Mouse (Mus musculus): Measurements from ENCODE around the gene Clic1.

Clic1 gene

DNA sequence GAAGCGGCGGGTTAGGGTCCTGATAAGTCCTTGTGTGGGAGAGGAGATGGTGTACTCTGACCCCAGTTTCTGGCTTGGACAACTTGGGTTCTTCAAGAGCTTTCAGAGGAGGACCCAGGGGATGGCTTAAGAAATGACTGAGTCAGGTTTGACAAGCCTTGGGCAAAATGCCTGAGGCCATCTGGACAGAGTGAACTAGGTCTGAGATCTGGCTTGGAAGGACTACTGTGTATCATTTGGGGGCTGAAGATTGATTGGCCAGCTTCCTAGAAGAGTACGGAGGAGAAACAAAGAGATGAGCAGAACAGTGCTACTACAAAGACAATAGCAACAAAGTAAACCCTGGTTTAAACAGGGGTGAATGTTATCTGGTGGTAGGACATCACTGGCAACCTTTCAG, 13.7 kb downstream of the Clic1 start:
- no peak for DNase-seq (ENCODE audit: extremely low read depth, low read depth)

DNA sequence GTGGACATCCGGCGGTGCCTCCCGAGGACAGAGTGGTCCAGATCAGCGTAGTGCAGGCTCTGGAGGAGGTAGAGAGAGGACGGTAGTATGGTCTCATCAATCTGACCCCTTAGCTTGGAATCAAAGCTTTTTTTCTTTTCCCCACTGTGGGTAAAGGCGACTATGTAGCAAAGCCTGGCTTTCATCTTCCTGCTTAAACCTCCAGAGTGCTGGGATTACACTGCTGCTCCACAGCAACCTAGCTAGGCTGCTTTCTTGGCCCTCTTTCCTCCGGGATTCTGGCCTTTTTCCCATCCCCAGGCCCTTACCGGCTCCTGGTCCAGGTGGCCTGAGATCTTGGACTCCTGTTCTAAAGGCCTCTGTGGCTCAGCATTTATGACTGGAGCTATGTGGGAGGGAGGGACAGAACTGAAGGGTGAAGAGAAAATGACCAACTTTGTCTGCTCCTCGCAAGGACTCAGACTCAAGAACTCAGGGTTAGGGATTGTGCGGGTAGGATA, 14.7 kb downstream of the Clic1 start:
- DNase-seq (ENCODE audit: extremely low read depth, low read depth), result no peak

DNA sequence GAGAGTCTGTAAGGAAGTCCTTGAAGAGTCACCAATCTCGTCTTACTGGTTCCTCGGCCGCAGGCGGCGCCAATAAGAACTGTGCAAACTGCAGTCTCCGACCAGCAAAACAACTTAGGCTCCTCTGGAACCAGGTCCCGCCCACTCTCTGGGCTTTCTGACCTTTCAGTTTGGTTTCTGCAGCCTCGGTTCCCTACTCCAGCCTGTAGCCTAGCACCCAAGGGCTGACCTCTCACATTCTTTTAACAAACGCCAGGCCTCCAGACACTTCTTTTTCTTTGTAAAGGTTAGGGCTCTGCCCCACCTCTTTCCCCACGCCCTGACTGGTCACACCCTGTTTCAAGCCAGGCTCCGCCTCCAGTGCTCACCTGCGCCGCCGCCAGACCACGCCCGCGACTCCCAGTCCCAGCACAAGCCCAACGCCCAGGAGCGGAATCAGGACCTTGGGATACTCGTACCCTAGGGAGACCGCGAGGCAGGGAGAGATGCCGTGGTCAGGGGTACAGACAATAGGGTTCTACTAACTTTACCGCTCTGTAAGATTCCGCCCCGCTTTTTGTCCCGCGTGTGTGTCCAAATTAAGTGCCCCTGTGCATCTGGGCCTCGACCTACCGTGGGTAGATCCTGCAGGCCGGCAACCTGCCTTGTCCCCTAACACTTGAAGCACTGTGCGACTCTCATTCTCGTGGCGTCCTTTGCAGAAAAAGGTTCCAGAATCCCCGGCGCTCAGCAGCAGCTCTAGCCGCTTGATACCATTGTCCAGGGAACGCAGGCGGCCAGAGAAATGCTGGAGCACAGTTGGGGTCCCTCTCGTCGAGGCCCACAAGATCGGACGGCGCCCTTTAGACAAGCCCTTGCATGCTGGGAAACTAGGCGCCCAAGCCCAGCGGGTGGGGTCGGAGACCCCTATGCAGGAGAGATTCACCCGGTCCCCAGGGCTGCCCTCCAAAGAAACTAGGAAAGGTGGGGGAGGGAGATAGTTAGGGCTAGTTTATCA, 15.5 kb downstream of the Clic1 start, which contains the start of gene Ly6g6c:
TSS of gene Ly6g6c (plus strand) at position 438 of the 997 bp plus-strand sequence.
- DNase-seq (ENCODE audit: extremely low read depth, low read depth), result no peak

DNA sequence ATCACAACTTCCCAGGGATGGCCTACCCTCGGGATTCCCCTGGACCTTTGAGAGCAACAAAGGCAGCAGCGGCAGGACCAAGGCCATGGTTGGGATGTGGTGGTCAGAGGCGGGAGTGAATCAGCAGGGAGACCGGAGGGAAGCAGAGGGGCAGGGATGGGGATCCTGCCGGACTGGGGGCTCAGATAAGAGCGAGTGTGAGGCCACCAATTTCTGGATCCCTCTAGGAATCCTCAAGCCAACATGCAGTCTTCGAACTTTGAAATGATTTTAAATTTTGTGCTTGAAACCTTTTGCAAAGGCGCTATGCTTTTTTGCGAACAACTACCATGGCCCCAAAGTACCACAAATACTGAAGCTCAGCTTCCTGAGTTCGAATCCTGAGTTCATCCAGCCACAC, 16.3 kb downstream of the Clic1 start, which contains the start of gene Mpig6b:
TSS of gene Mpig6b (minus strand) at position 101 of the 400 bp plus-strand sequence.
- no peak for DNase-seq (ENCODE audit: extremely low read depth, low read depth)

DNA sequence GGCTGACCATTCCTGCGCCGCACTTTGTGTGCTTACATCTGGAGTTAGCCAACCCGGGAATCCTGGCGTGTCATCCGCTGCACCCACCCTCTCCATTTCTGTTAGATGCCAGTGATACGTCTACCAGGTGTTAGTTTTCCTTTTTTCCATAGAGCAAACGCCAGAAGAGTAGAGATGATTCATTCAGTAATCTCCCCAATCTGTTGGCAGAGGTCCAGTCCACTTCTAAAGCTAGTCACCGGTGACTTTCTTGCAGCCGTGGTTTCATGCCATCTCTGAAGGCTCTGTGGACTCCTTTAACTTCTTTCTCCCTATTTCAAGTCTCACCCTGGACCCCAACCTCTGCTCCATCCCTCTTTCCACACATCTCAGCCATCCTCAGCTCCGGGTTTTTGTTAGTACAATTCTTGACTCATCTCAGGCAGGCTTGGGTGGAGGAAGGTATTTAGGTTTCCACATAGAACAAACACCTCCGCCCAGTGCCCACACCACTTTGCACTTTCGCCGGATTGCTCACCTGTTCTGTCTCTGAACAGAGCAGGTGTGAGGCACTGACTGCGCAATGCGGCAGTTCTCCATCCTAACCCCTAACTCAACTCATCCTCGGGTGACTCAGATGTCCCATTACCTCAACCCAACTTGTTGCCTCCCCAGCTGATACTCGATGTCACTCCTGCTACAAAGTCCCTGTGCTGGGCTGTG, 18.6 kb downstream of the Clic1 start:
- no peak for DNase-seq (ENCODE audit: extremely low read depth, low read depth)

DNA sequence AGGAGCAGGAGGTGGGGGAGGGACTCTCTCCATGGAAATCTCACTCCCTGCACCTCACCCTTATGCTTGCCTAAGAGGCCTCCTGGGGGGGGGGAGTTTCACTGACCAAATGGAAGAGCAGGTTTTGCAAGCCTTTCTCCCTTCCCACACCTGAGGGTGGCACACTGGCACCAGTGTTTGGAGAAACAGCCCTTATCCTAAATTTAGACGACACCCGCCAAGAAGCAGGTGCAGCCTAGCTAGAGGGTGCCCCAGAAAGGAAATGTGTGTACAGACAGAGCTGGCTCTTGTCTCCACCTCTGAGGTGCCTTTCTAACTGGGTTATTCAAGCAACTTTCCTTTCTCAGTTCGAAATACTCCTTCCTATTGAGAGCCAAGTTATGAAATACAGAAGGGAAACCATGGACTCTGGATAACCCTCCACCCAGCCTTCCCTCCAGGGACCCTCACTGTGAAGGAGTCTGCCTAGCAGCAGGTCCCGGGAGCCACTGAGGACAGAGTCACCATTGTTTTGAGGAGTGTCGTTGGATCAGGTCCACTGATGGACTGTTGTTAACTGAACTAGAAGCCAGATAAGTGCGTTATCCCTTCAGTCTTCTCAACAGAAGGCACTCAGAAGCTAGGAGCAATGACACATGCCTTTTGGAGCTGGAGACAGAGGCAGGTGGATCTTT, 20.9 kb downstream of the Clic1 start:
- no peak for DNase-seq (ENCODE audit: extremely low read depth, low read depth)

DNA sequence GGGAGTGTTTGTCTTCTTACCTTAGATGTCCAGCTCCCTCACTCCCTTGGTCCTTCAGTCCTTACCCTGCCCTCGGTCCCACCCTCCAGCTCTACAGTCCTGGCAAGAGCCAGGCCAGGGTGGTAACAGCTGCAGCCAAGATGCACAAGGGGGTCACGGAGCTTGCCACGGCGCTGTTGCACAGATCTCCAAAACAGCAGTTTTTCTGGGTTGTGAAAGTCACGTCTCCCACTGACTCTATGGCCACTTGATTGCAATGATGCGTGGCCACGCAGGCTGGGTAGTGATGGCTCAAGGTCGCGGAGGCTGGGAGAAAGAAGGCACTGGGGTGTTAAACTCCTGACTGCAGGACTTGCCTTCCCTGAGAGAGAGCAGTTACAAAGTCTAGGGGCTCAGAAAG, 21.7 kb downstream of the Clic1 start:
- DNase-seq (ENCODE audit: extremely low read depth, low read depth), result no peak

DNA sequence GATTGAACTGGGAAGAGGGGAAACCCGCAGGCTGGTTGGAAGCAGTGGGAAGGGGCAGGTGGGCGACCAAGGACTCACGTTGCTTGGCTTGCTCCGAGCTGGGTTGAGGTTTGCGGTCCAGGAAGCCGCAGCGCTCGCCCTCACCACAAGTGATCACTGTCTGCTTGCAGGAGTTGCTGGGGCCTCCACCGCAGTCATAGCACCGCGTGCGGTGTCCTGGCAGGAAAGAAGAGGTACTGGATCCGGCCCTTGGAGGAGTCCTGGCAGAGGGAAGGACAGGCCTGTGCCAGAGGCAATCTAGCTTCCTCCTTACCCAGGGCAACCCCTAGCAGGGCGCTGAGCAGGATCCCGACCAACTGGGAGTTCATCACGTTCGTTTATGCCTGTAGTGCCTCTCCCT, 24.3 kb downstream of the Clic1 start:
- DNase-seq (ENCODE audit: extremely low read depth, low read depth), result no peak

DNA sequence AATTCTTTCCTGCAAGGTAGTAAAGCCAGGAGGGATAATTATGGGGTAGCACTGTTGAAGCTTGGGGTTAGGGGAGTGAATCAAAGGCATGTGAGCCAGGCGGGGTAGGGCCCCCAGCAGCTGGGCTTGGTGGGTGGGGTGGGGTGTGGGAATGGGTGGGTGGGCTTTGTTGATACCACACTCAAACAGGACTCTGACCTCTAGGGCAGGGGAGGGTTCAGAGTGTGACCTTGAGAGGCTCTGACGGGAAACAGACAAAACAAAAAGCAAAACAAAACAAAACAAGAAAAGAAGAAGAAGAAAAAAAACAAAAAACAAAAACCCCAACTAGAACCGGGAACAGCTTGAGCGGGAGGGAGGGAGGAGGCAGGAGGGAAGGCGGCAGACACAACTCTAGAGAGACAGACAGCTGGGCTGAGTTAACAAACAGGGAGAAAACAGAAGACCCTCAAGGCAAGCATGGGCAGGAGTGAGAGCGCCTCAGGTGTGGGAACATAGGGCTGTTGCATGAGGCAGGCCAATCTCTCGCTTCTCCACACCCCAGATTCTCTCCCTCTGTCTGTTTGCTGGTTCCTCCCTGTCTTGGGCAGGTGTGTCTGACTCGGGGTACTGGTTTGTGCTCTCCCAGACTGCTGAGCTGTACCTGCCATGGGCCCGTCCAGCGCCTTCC, 26.9 kb downstream of the Clic1 start, which contains the start of gene Ly6g6e:
TSS of gene Ly6g6e (plus strand) at position 396 of the 670 bp plus-strand sequence.
- DNase-seq (ENCODE audit: extremely low read depth, low read depth), result no peak

DNA sequence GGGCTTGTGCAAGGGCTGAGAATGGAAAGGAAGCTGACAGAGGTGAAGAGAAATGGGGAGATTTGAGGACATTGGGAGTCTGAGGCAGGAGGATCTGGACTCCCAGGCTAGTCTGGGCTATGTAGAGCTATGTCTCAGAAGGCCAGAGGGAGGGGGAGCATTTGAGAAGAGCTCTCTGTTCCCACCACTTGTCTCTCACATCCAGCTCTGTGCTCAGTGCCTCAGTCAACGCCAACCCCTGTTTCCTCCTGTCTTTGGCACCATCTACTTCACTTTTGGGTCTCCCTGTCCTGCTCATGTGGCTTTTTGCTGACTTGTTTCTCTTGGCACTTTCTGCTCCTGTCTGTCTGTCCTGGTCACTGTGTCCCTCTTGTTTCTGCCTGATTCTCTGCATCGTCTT, 27.5 kb downstream of the Clic1 start:
- DNase-seq (ENCODE audit: extremely low read depth, low read depth), result no peak

DNA sequence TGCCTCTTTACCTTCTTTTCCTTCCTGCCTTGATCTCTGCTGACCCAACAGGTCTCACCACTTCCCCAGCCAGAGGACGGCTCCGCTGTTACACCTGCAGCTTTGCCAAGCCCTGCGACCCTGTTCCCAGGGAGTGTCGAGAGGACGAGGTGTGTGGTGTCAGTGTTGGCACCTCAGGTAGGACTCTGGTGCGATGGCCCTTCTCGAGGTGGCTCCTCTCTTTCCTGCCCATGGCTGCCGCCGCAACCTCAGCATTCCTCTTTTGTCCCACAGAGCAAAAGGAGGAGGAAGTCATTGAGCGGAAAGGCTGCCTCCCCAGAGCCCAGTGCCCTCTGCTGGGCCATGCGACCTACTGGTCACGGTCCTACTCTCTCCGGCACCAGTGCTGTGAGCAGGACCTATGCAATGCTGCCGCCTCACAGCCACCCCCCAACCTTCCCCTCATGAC, 28.0 kb downstream of the Clic1 start, which contains the start of gene Ly6g6d:
TSS of gene Ly6g6d (minus strand) at position 280 of the 448 bp plus-strand sequence.
- no peak for DNase-seq (ENCODE audit: extremely low read depth, low read depth)

DNA sequence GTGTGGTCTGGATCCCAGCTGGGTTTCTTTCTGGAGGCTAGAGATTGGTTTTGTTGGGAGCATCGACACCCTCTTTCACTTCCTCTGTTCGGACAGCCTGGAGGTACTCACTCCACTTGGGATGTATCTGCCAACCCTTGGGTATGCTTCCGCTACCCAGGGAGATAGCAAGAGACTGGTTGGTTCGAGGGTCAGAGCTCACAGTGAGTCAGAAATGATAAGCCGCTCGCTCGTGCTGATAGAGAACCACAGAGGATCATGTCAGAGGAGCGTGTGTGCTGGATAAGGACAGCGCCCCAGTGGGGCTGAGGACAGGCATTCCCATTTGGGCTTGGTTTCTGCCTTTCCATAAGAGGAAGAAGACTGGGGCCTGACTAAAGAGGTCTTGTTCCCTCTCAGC, 30.0 kb downstream of the Clic1 start:
- peak; percentile 99 for DNase-seq (ENCODE audit: extremely low read depth, low read depth)

DNA sequence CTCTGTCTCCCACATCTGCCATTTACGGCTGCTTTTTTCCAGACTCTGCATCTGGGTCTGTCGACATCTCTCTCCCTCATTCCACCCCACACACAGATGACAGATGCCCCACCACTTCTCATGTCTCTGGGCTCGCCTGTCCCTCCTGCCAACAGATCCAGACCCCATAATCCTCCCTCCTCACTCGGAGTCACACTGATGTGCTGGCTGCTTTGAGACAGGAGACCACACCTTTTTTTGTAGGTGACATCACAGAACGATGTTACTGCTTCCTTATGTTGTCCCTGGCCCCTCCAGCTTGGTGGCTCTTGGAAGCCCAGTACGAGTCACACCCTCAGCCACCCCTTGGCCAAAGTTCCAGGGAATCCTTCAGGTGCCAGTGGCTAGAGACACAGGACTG, 30.5 kb downstream of the Clic1 start:
- no peak for DNase-seq (ENCODE audit: extremely low read depth, low read depth)

DNA sequence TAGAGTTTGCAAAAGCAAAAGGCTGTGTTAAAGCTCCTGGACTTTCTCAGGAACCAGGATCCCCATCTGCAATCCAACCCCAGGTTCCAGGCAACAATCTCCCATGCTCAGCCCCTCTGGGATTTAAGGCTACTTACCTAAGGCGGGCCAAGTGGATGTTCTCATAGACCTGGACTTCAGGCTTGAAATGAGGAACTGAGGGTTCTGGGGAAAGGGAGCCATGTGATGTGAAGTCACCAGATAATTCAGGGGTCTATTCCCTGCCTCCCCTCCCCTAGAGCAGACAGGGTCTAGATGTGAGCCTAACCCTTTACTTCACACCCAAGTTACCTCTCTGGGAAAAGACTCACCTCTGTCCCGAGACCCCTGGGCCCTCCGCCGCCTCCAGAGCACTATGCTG, 30.9 kb downstream of the Clic1 start:
- peak; percentile 56 for DNase-seq (ENCODE audit: extremely low read depth, low read depth)

DNA sequence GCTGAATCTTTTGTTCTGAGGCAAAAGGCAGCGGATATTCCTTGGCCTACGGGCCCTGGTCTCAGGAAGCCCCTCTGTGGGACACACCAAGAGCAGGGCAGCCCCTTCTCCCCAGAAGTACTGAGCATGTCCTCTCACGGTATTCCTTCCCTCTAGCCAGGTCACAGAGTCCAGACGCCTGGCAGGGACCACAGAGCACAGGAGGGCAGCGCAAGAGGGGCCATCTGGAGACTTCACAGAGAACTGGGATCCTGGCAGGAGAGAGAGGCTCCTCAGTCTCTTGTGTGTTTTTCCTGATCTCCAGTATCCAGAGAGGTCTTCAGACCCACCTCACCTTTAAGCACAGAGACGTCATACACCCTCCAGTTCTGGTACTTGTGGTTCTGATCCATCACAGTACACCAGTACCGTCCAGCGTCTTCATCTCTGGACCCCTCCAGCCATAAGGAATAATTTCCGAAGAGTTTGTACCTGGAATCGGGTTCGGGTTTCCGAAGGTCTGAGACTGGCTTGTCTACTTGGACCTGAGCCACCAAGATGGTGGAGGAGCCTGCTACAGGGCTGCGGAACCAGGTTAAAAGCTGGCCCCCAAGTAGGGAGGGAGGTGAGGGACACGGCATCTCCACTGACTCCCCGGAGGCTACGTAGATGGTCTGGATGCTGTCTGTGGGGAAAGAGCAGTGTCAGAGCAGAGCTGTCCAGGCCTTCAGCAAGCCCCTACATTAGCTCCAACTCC, 33.2 kb downstream of the Clic1 start:
- no peak for DNase-seq (ENCODE audit: extremely low read depth, low read depth)

DNA sequence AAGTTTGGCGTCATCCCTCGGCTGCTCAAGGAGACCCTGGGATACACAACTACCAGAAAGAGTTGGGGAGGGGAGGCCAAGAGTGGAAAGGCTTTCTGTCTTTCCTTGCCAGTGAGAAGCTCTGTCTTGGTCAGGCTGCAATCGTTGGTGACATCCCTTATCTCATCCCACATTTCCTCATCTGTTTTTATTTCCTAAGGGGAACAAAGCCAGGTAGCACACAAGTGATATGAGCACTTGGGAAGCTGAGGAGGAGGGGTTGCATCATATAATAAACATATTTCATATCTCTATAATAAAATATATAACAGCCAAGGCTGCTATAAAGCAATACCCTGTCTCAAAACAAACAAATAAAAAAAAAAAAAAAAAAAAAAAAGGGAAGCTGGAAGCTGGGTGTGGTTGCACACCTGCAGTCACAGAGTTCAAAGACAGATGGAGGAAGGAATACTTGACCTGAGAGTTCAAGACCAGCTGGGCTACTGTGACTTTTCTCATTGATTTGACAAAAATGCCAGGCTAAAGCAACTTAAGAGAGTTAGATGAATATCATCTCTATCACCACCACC, 34.2 kb downstream of the Clic1 start:
- DNase-seq (ENCODE audit: extremely low read depth, low read depth), result no peak

DNA sequence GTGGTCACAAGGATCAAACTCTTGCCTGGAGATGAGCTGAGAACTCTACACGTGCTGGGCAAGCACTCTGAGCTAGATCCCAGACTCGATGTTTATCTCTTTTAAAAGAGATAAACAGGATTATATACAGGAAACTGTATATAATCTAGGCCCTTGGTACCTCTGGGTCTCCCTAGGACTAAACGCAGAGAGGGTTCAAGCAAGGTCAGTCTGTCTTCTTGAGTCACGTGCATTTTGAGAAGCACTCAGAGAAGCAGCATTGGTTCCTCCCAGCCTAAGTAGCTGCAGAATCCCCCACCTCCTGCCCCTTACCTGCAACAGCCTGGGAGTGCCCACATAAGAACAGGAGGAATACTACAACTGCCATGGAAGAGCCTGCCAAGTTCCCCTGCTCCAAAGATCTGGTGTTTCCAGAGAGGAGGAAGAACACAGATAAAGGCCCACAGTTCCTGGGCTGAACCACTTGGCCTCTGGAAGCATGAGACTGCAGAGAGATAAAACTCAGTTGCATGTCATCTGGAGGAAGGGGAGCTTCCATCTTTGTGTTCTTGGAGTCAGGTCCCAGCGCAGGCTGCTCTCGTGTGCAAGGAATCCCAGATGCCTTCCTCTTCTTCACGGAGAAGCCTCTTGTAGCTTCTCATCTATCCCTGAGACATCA, 35.6 kb downstream of the Clic1 start, which contains the start of gene Ly6g6f:
TSS of gene Ly6g6f (minus strand) at position 403 of the 658 bp plus-strand sequence.
- no peak for DNase-seq (ENCODE audit: extremely low read depth, low read depth)

DNA sequence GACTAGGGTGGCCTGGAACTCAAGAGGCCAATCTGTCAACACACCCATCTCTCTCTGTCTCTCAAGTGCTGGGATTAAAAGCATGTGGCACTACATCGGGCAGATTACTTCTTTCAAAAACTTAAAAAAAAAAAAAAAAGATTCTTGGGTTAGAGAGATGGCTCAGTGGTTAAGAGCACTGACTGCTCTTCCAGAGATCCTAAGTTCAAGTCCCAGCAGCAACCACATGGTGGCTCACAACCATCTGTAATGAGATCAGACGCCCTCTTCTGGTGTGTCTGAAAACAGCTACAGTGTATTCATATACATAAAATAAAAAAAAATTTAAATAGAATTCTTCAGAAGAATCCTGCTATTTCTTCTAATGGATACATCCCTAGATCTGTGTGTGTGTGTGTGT, 38.4 kb downstream of the Clic1 start:
- DNase-seq (ENCODE audit: extremely low read depth, low read depth), result no peak
